Mouse (Mus musculus) bone marrow macrophage, adult 2 months (primary cell): ENCODE measurements around the gene Ddr1. TPM values are rescaled to one million over a fixed set of nuclear protein-coding genes. Genes with fewer than 3 reads are reported as not detected.

Experiments used
- H3K27ac ChIP-seq: 2 replicates; pipeline ENCODE4 v1.5.1; 2012; ENCODE audit warnings: low read depth, low read length; ENCODE audit not compliant: insufficient read depth
- H3K4me1 ChIP-seq: 2 replicates; pipeline ENCODE4 v1.6.1; 2012; ENCODE audit warnings: low read length; ENCODE audit not compliant: control insufficient read depth, insufficient read depth
- H3K4me3 ChIP-seq: 2 replicates; pipeline ENCODE4 v1.5.1; 2012; ENCODE audit warnings: mild to moderate bottlenecking, low read length, moderate library complexity; ENCODE audit not compliant: insufficient read depth
- CTCF ChIP-seq: IDR thresholded peaks from 2 replicates; pipeline ENCODE4 v1.5.1; 2012; ENCODE audit warnings: low read depth, mild to moderate bottlenecking, low read length, moderate library complexity
- POLR2A ChIP-seq: IDR thresholded peaks from 2 replicates; pipeline ENCODE4 v1.6.1; 2012; ENCODE audit warnings: mild to moderate bottlenecking, low read depth, low read length, borderline replicate concordance
- polyA plus RNA-seq: library from polyadenylated mRNA; stranded (reverse); fragments of >200 nt; gene quantifications from 2 replicates; pipeline ENCODE4 v1.2.4, GENCODE M21; 2012; ENCODE audit not compliant: missing spikeins, insufficient read depth, insufficient read length

Ddr1 gene
- polyA plus RNA-seq, 1 experiment: 0.60 TPM

GRCm38 (mm10) chr17:35696691-35697090 is 7.7 kb downstream of the Ddr1 start:
- Histone ChIP-seq H3K27ac (no peak overlapping the region), H3K4me1 (no peaks in the 10 kb centered on the region), H3K4me3 (no peak overlapping the region)
- no peak for TF ChIP-seq POLR2A
- no peak for TF ChIP-seq CTCF

DNA sequence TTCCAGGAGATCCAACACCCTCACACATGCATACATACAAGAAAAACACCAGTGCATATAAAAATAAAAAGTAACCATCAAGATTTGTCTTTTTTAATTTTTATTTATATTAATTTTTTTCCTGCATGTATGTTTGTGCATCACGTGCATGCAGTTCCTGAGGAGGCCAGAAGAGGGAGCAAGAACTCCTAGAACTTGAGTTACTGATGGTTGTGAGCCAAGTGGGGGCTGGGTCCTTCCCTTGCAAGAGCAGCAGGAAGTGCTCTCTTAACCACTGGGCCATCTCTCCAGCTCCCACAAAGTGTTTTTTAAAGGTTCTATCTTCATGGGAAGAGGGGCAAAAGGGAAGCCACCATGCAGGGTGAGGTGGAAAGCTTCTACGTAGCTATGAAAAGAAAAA is 9.1 kb downstream of the Ddr1 start:
- no peaks in the 10 kb centered on the region for H3K4me1 ChIP-seq
- no peak for TF ChIP-seq CTCF
- no peak for TF ChIP-seq POLR2A
- no peak overlapping the region for H3K27ac ChIP-seq
- no peak overlapping the region for H3K4me3 ChIP-seq

DNA sequence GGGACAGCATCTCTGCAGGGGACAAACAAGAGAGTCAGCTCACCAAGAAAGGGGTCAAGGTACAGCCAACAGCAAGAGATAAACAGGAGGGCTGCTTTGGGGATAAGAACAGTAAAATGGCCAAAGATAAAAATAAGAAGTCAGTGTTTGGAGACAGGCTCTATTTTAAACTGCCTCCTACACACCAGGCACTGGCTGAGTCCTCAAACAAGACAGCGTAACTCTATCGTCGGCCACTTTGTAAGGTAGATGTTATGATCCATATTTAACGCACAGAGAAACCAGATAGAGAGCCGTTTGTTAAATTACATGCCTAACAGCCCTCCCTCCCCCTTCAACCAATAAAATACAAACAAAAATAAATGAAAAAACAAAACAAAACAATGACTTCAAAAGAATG is 10.5 kb downstream of the Ddr1 start:
- H3K4me1 ChIP-seq: no peaks in the 10 kb centered on the region
- no peak for TF ChIP-seq CTCF
- no peak for TF ChIP-seq POLR2A
- H3K4me3 ChIP-seq: no peak overlapping the region
- H3K27ac ChIP-seq: no peak overlapping the region

- Histone ChIP-seq H3K4me1 (no peaks in the 10 kb centered on the region), H3K4me3 (no peak overlapping the region), H3K27ac (no peak overlapping the region)
- TF ChIP-seq CTCF (no peak), POLR2A (no peak)
These were observed 12.1 kb downstream of the Ddr1 start for GRCm38 (mm10) chr17:35692368-35692767.

DNA sequence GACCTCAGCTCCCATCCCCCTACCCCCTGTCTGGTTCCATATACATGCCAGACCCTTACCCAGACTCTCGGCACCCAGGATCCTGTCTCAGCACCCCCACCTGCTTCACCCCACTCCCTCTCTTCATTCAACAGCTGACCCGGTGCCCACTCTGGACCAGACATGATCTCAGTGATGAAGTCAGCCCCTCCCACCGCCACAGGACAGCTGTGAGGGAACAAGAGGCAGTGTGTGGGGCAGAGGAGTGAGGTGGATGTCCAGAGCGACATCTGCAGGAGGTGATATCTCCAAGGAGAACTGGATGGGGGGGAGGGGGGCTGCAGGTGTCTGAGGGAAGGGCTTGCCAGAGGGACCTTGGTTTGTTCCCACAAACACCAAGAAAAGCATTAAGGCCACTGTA is 12.6 kb downstream of the Ddr1 start:
- TF ChIP-seq CTCF: no peak
- H3K27ac ChIP-seq: no peak overlapping the region
- no peaks in the 10 kb centered on the region for H3K4me1 ChIP-seq
- H3K4me3 ChIP-seq: no peak overlapping the region

- Histone ChIP-seq H3K27ac (no peak overlapping the region), H3K4me1 (no peaks in the 10 kb centered on the region), H3K4me3 (no peak overlapping the region)
- TF ChIP-seq CTCF: no peak
- no peak for TF ChIP-seq POLR2A
These were observed 14.3 kb downstream of the Ddr1 start for GRCm38 (mm10) chr17:35689936-35690645.

- H3K27ac ChIP-seq: no peak overlapping the region
- H3K4me1 ChIP-seq: no peaks in the 10 kb centered on the region
- TF ChIP-seq POLR2A (no peak), CTCF (no peak)
- no peak overlapping the region for H3K4me3 ChIP-seq
These were observed 15.9 kb downstream of the Ddr1 start for GRCm38 (mm10) chr17:35688347-35689175.

DNA sequence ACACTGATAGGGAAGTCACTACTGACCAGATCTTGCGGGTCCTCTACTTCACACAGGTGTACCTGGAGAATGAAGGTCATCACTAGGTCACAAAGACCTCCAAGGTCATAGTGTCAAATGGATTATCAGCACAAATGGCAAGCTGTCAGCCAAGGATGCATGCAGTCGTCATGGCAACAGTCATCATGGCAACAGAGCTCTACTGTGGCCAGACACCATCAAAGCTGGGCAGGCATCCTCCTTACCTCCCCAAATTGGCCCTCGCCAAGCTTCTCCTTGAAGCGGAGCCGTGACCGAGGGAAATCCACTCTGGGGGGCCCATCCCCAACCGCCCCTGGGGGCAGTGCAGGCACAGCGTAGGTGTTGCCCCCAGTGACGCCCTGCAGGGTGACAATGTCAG is 19.4 kb downstream of the Ddr1 start:
- H3K4me3 ChIP-seq: no peak overlapping the region
- TF ChIP-seq CTCF (no peak), POLR2A (no peak)
- H3K4me1 ChIP-seq: no peaks in the 10 kb centered on the region
- H3K27ac ChIP-seq: no peak overlapping the region

- no peaks in the 10 kb centered on the region for H3K4me1 ChIP-seq
- no peak overlapping the region for H3K27ac ChIP-seq
- TF ChIP-seq CTCF: no peak
- no peak for TF ChIP-seq POLR2A
- H3K4me3 ChIP-seq: no peak overlapping the region
These were observed 22.4 kb downstream of the Ddr1 start for GRCm38 (mm10) chr17:35681986-35682385.

DNA sequence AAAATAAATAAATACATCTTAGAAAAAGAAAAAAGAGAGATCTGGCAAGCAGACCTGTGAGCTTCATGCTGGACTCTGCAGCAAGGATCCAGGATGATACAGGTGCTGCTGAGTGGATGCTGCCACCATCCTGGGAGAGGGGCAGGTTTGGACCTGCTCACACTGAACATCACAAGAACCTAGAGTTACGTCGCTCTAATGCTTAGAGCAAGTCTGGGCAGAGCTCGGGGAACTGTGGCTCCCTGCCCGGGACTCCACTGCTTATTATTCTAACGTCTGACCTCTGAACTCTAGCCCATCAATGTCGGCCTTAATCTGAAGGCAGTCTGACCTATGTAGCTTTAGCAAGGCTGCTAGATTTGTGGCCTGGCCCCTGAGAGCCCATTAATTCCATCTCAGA is 23.8 kb downstream of the Ddr1 start:
- no peak for TF ChIP-seq CTCF
- no peak for TF ChIP-seq POLR2A
- H3K4me1 ChIP-seq: no peaks in the 10 kb centered on the region
- no peak overlapping the region for H3K4me3 ChIP-seq

More for the DNA sequence above, 23.8 kb downstream of the Ddr1 start:
- no peak overlapping the region for H3K27ac ChIP-seq
